Mouse (Mus musculus) neural tube, embryonic 14.5 days (tissue): ENCODE data around the gene Tmco3. TPM values are rescaled to one million over a fixed set of nuclear protein-coding genes. Genes with fewer than 3 reads are reported as not detected.

Experiments used
- ATAC-seq: fragments of 200-750 bp; cut with Nextera tagmentation; 2 replicates; pipeline ENCODE4 v1.8.0; 2017; ENCODE audit warnings: low read depth, mild to moderate bottlenecking, moderate TSS enrichment, moderate library complexity
- H3K27ac ChIP-seq: fragments of 300-500 bp; sonication (generic); 2 replicates; pipeline ENCODE4 v1.5.1; 2014; ENCODE audit warnings: low read depth, mild to moderate bottlenecking, control low read depth, low read length, moderate library complexity, mixed read lengths
- H3K27me3 ChIP-seq: fragments of 300-500 bp; sonication (generic); 2 replicates; pipeline ENCODE4 v1.6.1; 2014; ENCODE audit warnings: low read length; ENCODE audit not compliant: control insufficient read depth, insufficient read depth
- H3K36me3 ChIP-seq: fragments of 300-500 bp; sonication (generic); 2 replicates; pipeline ENCODE4 v1.6.1; 2014; ENCODE audit warnings: low read length, mixed read lengths; ENCODE audit not compliant: control insufficient read depth, insufficient read depth
- H3K4me1 ChIP-seq: fragments of 300-500 bp; sonication (generic); 2 replicates; pipeline ENCODE4 v1.6.1; 2014; ENCODE audit warnings: low read length; ENCODE audit not compliant: control insufficient read depth, insufficient read depth
- H3K4me2 ChIP-seq: fragments of 300-500 bp; sonication (generic); 2 replicates; pipeline ENCODE4 v1.6.1; 2014; ENCODE audit warnings: mild to moderate bottlenecking, low read depth, low read length, control low read depth
- H3K4me3 ChIP-seq: fragments of 300-500 bp; sonication (generic); 2 replicates; pipeline ENCODE4 v1.5.1; 2014; ENCODE audit warnings: low read depth, low read length, control low read depth, mixed read lengths
- H3K9ac ChIP-seq: fragments of 300-500 bp; sonication (generic); replicated peaks from 2 replicates; pipeline ENCODE4 v1.6.1; 2014; ENCODE audit warnings: low read depth, mild to moderate bottlenecking, control low read depth, low read length, mixed read lengths
- H3K9me3 ChIP-seq: fragments of 300-500 bp; sonication (generic); 2 replicates; pipeline ENCODE4 v1.6.1; 2016; ENCODE audit warnings: low read length; ENCODE audit not compliant: control insufficient read depth
- whole genome bisulfite sequencing: fragments of 180-500 bp; shearing (Covaris S2); extraction: QIAGEN DNeasy Blood & Tissue Kit; methylation state at CpG from one replicate; pipeline ENCODE4 v1.1.7; 2014; 5-methylcytosine and 5-hydroxymethylcytosine counted together
- polyA plus RNA-seq: library from polyadenylated mRNA; unstranded; fragments of >200 nt; fragmentation: Nextera tagmentation; extraction: Ambion mirVana; gene quantifications from 2 replicates; pipeline ENCODE4 v1.2.1, GENCODE M21; 2014

Gene Tmco3
- polyA plus RNA-seq, 1 experiment from 2014 or later = 47.8 TPM

GRCm38 (mm10) chr8:13361865-13362264, 73.9 kb downstream of the Tmco3 start:
- peaks cover 64% of the 10 kb centered on the region for H3K36me3 ChIP-seq

More at GRCm38 (mm10) chr8:13361865-13362264, 73.9 kb downstream of the Tmco3 start:
- Histone ChIP-seq H3K27me3 (no peaks in the 10 kb centered on the region), H3K4me1 (no peaks in the 10 kb centered on the region), H3K9me3 (no peaks in the 10 kb centered on the region), H3K4me2 (no peak overlapping the region), H3K9ac (no peak overlapping the region), H3K4me3 (no peak overlapping the region), H3K27ac (no peak overlapping the region)
- 99% methylated on average over 6 of the region's 6 CpGs for WGBS
- ATAC-seq = no peak

Other genes with a start within 250 kb of the Tmco3 start
- gene Proz, start 227.3 kb upstream of the Tmco3 start, polyA plus RNA-seq = 0.91 and 0.93 TPM in 2 replicates
- 33.3 and 39.3 TPM in 2 replicates for gene Pcid2, start 182.7 kb upstream of the Tmco3 start, polyA plus RNA-seq
- 70.3 and 82.9 TPM in 2 replicates for gene Cul4a, start 182.6 kb upstream of the Tmco3 start, polyA plus RNA-seq
- gene Lamp1, start 129.0 kb upstream of the Tmco3 start, polyA plus RNA-seq = 288 and 319 TPM in 2 replicates
- 14.9 and 17.3 TPM in 2 replicates for gene Grtp1, start 87.6 kb upstream of the Tmco3 start, polyA plus RNA-seq
- gene Adprhl1, start 34.0 kb upstream of the Tmco3 start, polyA plus RNA-seq = 0.64 and 1.0 TPM in 2 replicates
- 36.8 and 39.5 TPM in 2 replicates for gene Dcun1d2, start 59 bp upstream of the Tmco3 start, polyA plus RNA-seq
- gene Tfdp1, start 50.6 kb downstream of the Tmco3 start, polyA plus RNA-seq = 93.0 and 103 TPM in 2 replicates
- not detected in 2 replicates for gene Atp4b, start 108.6 kb downstream of the Tmco3 start, polyA plus RNA-seq
- not detected in 2 replicates for gene Grk1, start 116.9 kb downstream of the Tmco3 start, polyA plus RNA-seq
- gene Tmem255b, start 147.0 kb downstream of the Tmco3 start, polyA plus RNA-seq = 1.2 and 1.5 TPM in 2 replicates
- gene Gas6, start 206.3 kb downstream of the Tmco3 start, polyA plus RNA-seq = 26.6 and 33.4 TPM in 2 replicates